12 mouse cellular contexts compared by ENCODE assay signal in the genomic region with DNA sequence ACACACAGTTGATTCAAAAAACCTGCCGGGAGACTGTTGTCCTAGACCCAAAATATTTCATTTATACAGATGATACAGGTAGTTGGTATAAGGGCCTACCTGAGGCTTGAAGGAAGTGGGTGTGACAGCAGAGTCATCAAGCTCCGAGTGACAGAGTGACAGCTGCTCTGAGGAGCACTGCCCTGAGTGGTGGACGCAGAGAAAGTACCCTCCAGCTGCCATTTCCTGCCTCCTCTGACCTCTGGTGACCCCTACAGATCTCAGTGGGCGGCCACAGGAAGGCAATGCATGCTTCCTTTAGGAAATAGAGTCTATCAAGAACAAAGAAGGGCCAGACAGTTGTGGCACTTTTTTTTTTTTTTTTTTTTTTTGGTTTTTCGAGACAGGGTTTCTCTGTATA. TPM values are rescaled to one million over a fixed set of nuclear protein-coding genes. Genes with fewer than 3 reads are reported as not detected.
DNase-seq lines count a peak whose midpoint lies in the region; ATAC-seq lines count a peak whose summit lies in the region.
"Had no signal": no experiment of that assay in that cellular context is flagged by ENCODE, and none has a peak within 500 bp of the region (broad histone marks: within the 10 kb centered on the region; RNA-seq: fewer than 3 reads in every experiment).

No protein-coding gene starts in this region.

- no peak overlapping the region for H3K9ac ChIP-seq in kidney, embryonic 14.5 days (ENCODE audit: low read depth, low read length)
- H3K9ac ChIP-seq: heart, embryonic 15.5 days; stomach, embryonic 15.5 days had no signal

- no peaks in the 10 kb centered on the region for H3K27me3 ChIP-seq in kidney, embryonic 14.5 days (ENCODE audit: control insufficient read depth, insufficient read depth, low read length)
- H3K27me3 ChIP-seq: heart, embryonic 15.5 days; stomach, embryonic 15.5 days had no signal

- no peaks in the 10 kb centered on the region for H3K36me3 ChIP-seq in kidney, embryonic 14.5 days (ENCODE audit: control insufficient read depth, insufficient read depth, low read length)
- H3K36me3 ChIP-seq: heart, embryonic 15.5 days; stomach, embryonic 15.5 days had no signal

- H3K9me3 ChIP-seq in kidney, embryonic 14.5 days (ENCODE audit: control insufficient read depth, low read length): no peaks in the 10 kb centered on the region
- H3K9me3 ChIP-seq: heart, embryonic 15.5 days; stomach, embryonic 15.5 days had no signal

- no peak for ATAC-seq in kidney, embryonic 14.5 days (ENCODE audit: low FRiP score, low TSS enrichment)

- no peak overlapping the region for H3K27ac ChIP-seq in kidney, embryonic 14.5 days (ENCODE audit: low read depth, low read length)
- H3K27ac ChIP-seq: heart, embryonic 15.5 days; stomach, embryonic 15.5 days had no signal

- intact Hi-C loops in left cerebral cortex, postnatal 4 days (cut with DNase I): no loop called here

- peak; percentile 22 to 46 for DNase-seq in adrenal gland, adult (ENCODE audit: inconsistent age in 2 of 2, low spot score in 1 of 2)
- DNase-seq in adrenal gland, postnatal 36 days: no peak
- peak; percentile 61 for DNase-seq in kidney, postnatal 10 days
- peak; percentile 61 for DNase-seq in ZHBTc4 (ENCODE audit: low read depth, low spot score)
- peak; percentile 21 to 46 for DNase-seq in kidney, postnatal 4 days
- no peak for DNase-seq in left cerebral cortex, adult 11 months (ENCODE audit: low spot score)
- DNase-seq in left cerebral cortex, postnatal 4 days: no peak
- DNase-seq: right cerebral cortex, adult 18-20 months had no signal

- WGBS in kidney, embryonic 14.5 days: 43% methylated on average over 4 of the region's 5 CpGs

- no peak overlapping the region for H3K4me3 ChIP-seq in kidney, embryonic 14.5 days (ENCODE audit: low read length)
- H3K4me3 ChIP-seq: heart, embryonic 15.5 days; megakaryocyte, embryonic 14.5 days; stomach, embryonic 15.5 days had no signal

- no peak overlapping the region for H3K4me2 ChIP-seq in kidney, embryonic 14.5 days (replicated peaks; ENCODE audit: low read depth, low read length)
- H3K4me2 ChIP-seq: heart, embryonic 15.5 days; stomach, embryonic 15.5 days had no signal

- H3K4me1 ChIP-seq in kidney, embryonic 14.5 days (ENCODE audit: control insufficient read depth, insufficient read depth, low read length): no peaks in the 10 kb centered on the region
- H3K4me1 ChIP-seq: stomach, embryonic 15.5 days had no signal

RNA-seq across cellular contexts. Expression of gene Ptgis, which starts 25.4 kb away (rescaled TPM):
- 10 to 100 TPM; 24.7 to 31.7 TPM for total RNA-seq in adrenal gland, postnatal 36 days (2021)
- 15.5 and 18.0 TPM in 2 replicates for polyA plus RNA-seq in kidney, embryonic 14.5 days (2014; fragmentation: Nextera tagmentation; extraction: Ambion mirVana)
- 1 to 10 TPM; 2.6 to 3.2 TPM for total RNA-seq in left cerebral cortex, postnatal 4 days (2021)

Comparison
In these comparisons a context has a peak if more than half of its experiments do, and no peak if none do; other contexts are left out.
1. DNase-seq: peak in adrenal gland, adult (2 of 2), kidney, postnatal 10 days (single experiment), ZHBTc4 (single experiment) and kidney, postnatal 4 days (2 of 2); none in adrenal gland, postnatal 36 days (0 of 2), left cerebral cortex, adult 11 months (single experiment) and left cerebral cortex, postnatal 4 days (single experiment).
2. RNA of gene Ptgis, which starts 25.4 kb away (total RNA-seq): 24.7 to 31.7 TPM in adrenal gland, postnatal 36 days; 2.6 to 3.2 TPM in left cerebral cortex, postnatal 4 days; every median in the first group is over 4 times any median in the second.